8 mouse cellular contexts compared by ENCODE assay signal in the genomic region with DNA sequence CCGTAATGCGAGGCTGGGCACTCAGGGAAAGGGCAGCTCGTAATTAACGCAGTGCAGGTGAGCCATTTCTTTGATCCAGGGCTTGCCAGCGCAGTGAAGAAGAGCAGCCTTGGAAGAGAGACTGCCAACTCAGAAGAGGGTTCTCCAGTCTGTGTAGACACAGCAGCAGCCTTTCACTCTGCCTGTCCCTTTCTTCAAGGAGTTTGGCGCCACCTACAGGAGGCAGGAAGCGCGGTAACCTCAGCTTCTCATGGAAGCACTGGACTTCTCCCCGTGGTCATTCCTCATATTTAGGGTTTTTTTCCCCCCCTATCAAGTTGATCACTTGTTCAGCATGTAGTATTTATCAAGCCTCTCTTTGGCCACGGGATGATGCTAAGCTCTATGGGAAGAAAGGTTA.
A peak's percentile ranks its signal among the peaks of the same experiment; 100 is the strongest.
DNase-seq lines count a peak whose midpoint lies in the region; ATAC-seq and TF ChIP-seq lines count a peak whose summit lies in the region.

No protein-coding gene starts in this region.

- no peak for TF ChIP-seq POLR2A in brain, embryonic 14.5 days (IDR thresholded peaks at IDR 0.05; ENCODE audit: borderline replicate concordance, extremely low read depth, insufficient read depth, insufficient read length, poor library complexity, severe bottlenecking)

- no peak overlapping the region for H3K4me2 ChIP-seq in forebrain, embryonic 12.5 days

- no peak overlapping the region for H3K27ac ChIP-seq in forebrain, embryonic 12.5 days

- no peak overlapping the region for H3K4me3 ChIP-seq in G1E (ENCODE audit: low read depth, low read length)
- no peak overlapping the region for H3K4me3 ChIP-seq in forebrain, embryonic 12.5 days (replicated peaks)

- no peaks in the 10 kb centered on the region for H3K36me3 ChIP-seq in G1E (replicated peaks)
- no peaks in the 10 kb centered on the region for H3K36me3 ChIP-seq in forebrain, embryonic 12.5 days (replicated peaks)

- DNase-seq in G1E (ENCODE audit: low spot score) = no peak
- peak; percentile 94 for DNase-seq in brain, embryonic 14.5 days (ENCODE audit: low read depth)
- peak; percentile 71 to 80 for DNase-seq in heart, postnatal 36 days
- DNase-seq in layer of hippocampus, adult 9-10 months (ENCODE audit: low spot score) = peak; percentile 73
- DNase-seq in lung, postnatal 25 days (ENCODE audit: low spot score) = peak; percentile 81
- peak; percentile 71 for DNase-seq in retina, adult 2 months (ENCODE audit: low read depth, low spot score)
- peak; percentile 59 to 71 for DNase-seq in urinary bladder, adult 18-20 months (ENCODE audit: low spot score in 2 of 2)

- intact Hi-C loops in heart, postnatal 36 days (cut with DNase I) = loop anchor here (1.0 to 10.0 kb wide), 3 partner anchors 373 to 1353 kb away; no protein-coding TSS in a partner anchor

- peaks cover 9% of the 10 kb centered on the region for H3K9me3 ChIP-seq in G1E (replicated peaks)
- no peaks in the 10 kb centered on the region for H3K9me3 ChIP-seq in forebrain, embryonic 12.5 days

- H3K9ac ChIP-seq in forebrain, embryonic 12.5 days = no peak overlapping the region

- 0 out of 2 replicates have a peak, but pooled peaks have one; percentile 37 for TF ChIP-seq CTCF in G1E (IDR thresholded peaks at IDR 0.05; ENCODE audit: low read depth, low read length)
- TF ChIP-seq CTCF in brain, embryonic 14.5 days (IDR thresholded peaks at IDR 0.05; ENCODE audit: borderline replicate concordance, extremely low read depth, insufficient read depth, insufficient read length) = peak; percentile 96

- no peaks in the 10 kb centered on the region for H3K4me1 ChIP-seq in G1E (ENCODE audit: insufficient read depth, low read depth, low read length)
- peaks cover 30% of the 10 kb centered on the region for H3K4me1 ChIP-seq in forebrain, embryonic 12.5 days

- no peak for ATAC-seq in G1E (ENCODE audit: extremely low read depth, insufficient number of reproducible peaks, low FRiP score, poor library complexity, severe bottlenecking)
- ATAC-seq in forebrain, embryonic 12.5 days (ENCODE audit: low FRiP score) = 0 out of 2 replicates have a peak, but pooled peaks have one; percentile 55

- no peaks in the 10 kb centered on the region for H3K27me3 ChIP-seq in G1E (ENCODE audit: insufficient read depth, low read length)
- no peaks in the 10 kb centered on the region; the same call in 1 of the 2 replicates for H3K27me3 ChIP-seq in forebrain, embryonic 12.5 days

- 23% methylated on average over 10 of the region's 10 CpGs for WGBS in forebrain, embryonic 12.5 days
